Mouse (Mus musculus): ENCODE measurements around the gene Sos1.

Gene Sos1

DNA sequence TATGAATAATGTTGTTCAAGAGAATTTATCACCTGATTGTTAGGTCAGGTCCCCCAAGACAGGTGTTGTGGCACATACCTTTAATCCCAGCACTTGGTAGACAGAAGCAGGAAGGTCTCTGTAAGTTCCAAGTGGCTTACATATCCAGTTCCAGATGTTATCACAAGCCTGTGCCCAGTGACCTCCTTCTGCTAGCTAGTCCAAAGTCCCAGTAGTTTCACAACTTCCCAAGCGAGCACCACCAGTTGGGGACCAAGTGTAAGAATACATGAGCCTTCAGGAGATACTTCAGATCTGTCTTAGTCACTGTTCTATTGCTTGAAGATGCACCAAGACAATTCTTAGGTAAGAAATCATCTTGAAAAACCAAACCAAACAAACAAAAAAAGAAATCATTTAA, 13.6 kb upstream of the Sos1 start:
- DNase-seq (ENCODE audit: low spot score in 2 of 2): no peak

DNA sequence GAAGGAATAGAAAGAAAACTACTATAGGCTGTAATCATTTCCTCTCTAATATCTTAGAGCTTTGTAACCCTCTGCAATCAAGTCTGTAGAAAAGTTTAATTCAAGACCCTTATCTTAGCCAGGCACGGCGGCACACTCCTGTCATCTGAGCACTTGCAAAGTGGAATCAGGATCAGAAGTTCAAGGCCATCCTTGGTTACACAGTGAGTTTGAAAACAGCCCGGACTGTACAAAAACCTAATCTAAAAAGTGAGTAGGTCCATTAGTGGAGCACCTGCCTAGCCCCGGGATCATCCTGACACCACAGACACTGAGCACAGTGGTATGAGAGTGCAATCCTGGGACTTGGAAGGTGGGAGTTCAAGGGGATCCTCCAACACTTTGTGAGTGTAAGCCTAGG, 12.6 kb upstream of the Sos1 start:
- no peak for DNase-seq (ENCODE audit: low spot score in 2 of 2)

DNA sequence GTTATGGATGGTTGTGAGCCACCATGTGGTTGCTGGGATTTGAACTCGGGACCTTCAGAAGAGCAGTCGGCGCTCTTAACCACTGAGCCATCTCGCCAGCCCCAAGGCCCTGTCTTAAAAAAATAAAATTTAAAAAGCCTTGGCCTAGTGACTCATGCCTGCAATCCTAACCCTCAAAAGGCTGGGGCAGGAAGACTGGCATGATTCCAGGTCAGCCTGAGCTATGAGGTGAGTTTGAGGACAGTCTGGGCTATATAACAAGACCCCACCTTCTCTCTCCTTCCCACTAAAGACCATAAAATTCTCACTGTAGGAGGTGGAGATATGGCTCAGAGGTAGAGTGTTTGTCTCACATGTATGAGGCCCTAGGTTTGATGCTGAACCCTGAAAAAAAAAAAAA, 12.0 kb upstream of the Sos1 start:
- no peak for DNase-seq (ENCODE audit: low spot score in 2 of 2)

DNA sequence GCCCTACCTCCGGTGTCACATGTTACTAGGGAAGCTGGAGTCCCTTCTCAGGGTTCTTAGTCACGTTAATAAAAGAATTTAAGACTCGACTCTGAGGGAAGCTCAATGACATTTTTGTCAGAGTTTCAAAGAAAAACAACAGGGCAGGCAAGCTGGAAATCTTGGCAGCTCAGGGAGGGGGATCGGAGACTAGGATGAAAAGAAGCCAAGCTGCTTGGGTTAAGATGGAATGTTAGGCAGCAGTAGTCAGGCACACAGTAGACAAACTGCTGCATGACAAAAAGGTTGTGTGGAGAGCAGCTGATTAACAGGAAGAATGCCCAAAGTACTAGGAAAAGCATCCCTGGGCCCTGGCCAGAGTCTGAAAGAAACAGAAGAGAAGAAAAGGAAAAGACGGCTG, 9.9 kb upstream of the Sos1 start:
- no peak for DNase-seq (ENCODE audit: low spot score in 2 of 2)

DNA sequence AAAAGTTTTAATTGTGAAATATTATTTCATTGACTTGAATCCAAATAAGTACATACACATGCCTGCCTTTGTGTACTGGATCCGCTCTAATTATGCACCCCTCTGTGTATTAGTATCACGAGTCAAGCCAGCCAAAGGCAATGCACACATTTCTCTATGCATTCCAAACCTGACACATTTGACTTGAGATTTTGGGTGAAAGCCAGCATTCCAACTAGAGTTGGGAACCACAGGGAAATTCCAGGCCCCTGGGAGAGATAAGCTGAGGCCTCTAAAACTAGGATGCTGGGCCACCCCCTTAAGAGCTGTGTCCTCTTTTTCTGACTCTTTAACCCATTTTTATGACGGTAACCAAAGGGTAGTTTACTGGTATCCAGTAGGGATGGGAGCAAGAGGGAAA, 8.7 kb upstream of the Sos1 start:
- no peak for DNase-seq (ENCODE audit: low spot score in 2 of 2)

DNA sequence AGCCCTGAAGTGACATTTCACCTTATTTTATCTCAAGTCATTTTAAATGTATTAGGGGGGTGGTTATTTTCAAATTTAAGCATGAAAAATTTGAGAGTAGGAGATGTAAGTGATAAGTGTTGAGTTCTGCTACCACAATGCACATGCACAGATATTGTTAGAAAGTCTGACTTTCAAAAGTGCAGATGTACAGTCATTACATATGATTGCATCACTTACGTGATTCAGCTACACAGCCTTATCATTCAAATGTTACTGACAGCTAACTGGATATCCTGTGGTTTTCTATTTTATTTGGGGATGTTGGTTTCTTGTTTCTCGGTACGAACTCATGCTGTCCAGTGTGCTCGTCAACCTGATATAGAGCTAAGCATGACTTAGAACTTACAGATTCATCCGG, 4.9 kb upstream of the Sos1 start:
- no peak for DNase-seq (ENCODE audit: low spot score in 2 of 2)

DNA sequence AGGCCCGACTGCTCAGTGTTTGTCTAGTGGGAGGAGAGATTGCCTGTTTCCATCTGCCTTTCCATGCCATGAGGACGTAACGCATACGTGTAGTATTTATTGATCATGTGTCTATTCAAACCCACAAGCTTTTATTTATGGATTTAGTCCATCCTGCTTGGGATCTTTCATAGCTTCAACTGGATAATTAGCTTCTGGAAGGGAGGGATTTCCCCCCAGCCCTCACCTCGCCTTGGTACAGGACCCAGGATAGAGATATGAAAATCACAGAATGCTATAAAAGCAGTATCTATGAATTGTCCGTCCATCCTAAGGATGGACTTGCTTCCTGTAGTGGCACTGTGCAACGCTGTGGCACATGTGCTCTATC, 587 bp upstream of the Sos1 start:
- no peak for DNase-seq (ENCODE audit: low spot score in 2 of 2)

DNA sequence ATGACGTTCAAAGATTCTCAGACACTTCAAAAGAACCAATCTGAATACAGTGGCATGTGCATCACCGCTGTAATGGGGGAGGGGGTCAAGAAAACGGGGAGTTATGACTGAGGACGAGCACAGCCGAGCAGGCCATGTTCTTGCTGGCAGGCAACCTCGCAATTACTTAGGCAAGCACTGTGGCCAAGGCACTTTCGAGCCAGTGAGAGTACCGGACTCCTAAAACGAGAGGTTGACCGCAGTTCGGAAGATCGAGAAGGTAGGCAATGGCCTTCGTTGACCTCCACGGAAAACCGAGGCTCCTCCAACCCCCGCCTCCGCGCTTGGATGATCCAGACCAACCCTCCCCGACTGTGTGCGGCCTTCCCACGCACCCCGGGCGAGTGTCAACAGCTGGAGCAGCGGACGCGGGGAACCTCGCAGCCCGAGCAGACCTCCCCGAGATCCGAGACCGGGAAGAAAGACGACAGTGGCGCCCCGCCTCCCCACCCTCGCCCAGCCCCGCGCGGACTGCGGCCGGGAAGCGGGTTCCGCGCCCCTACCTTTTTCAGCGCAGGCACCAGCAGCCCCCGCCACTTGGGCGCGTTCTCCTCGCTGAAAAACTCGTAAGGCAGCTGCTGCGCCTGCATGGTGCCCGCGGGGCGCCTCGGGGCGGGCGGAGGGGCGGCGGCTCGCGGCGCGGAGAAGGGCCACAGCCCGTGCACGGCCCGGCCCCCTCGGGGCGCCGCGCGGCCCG, 790 bp downstream of the Sos1 start:
- DNase-seq (ENCODE audit: low spot score in 2 of 2): peak; percentile 44 to 63

DNA sequence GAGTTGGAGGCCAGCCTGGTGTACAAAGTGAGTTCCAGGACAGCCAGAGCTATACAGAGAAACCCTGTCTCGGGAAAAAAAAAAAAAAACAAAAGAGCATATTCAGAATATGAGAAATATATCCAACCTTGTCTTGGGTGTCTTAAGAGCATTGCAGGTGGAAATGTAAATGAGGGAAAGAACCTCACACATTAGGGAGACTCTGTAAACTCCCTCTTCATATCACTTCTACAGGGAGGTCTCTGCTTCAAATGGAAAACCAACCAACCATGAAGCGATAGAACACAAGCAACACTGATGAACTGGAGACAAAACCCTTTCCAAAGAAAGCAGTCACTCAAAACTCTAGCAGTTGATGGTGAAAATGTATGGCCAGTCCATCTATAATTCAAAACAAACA, 2.6 kb downstream of the Sos1 start:
- DNase-seq (ENCODE audit: low spot score in 2 of 2): no peak

DNA sequence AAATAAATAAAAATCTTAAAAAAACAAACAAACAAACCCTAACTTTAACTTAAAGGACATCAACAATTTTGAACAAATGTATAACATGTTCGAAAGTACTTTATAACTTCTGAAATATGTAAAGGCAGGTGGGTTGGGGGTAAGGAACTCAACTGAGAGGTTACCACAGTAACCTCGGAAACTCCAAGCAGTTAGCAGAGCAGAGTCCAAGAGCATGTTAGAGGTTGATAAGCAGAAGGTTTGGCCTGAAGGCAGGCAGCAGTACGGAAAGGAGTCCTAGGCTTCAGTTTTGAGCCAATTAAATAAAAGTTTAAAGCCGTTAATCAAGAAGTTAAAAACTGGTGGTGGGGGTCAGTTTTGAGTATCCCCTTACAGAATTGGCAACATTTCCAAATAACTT, 3.8 kb downstream of the Sos1 start:
- DNase-seq (ENCODE audit: low spot score in 2 of 2): no peak

DNA sequence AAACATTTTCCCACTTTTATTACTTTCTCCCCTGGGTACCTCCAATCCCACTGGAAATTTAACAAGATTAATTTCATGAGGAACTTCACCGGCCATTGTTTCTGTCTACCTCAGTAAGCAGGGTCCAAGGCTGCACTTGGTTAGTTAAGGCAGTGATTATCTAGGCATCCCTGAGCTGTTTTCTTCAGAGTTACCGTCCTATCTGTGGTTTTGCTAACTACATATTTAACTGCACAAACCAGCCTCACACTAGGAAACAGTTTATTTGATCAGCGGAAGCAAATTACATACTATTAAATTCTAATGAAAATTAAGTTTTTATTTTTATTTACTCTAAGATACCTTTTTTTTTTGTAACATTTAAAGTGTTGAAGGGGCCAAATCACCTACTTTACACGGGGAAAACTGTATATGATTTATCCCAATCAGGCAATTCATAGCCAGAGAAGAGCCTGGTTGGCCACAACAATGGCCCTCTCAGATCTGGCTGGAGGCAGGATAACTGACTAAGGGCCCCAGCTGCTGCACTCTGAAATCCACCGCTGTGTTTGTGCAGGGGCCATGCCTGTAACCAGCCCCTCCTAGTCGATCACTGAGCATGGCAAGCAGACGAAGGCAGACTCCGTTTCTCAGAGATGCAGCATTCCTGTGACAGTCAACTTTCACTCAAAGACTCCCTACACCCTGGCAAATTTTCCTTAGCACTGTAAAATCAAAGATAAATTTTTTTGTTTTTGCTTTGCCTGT, 9.0 kb downstream of the Sos1 start:
- DNase-seq (ENCODE audit: low spot score in 2 of 2): no peak

DNA sequence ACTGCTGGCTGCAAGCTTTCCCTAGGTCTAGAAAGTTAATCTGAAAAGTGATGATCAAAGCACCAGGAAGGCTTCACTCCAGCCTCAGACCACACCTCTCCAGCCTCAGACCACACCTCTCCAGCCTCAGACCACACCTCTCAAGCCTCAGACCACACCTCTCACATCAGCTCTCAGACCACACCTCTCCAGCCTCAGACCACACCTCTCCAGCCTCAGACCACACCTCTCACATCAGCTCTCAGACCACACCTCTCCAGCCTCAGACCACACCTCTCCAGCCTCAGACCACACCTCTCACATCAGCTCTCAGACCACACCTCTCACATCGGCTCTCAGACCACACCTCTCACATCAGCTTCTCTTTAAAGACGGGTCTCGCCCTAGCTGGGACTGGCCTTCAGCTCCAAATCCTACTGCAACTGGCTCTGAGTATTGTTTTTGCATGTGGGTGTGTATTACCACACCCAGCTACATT, 11.8 kb downstream of the Sos1 start:
- DNase-seq (ENCODE audit: low spot score in 2 of 2): peak in 1 of 2 experiments; percentile 26

DNA sequence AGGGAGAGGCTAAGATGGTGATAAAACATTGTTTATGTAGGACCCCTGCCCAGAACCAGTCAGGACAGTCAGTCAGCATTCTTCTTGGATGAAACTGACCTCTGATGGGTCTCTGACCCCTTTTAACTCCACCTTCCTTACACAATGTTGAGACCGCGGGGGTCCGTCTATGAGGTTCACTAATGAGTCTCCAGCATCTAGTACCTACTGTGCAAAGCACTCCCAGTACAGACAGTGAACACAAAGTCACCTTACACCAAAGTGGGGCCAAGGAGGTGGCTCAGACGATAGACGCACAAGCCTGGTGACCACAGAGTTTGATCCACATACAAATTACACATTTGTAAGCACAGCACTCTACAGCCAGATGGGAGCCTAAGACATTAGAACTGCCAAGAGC, 20.0 kb downstream of the Sos1 start:
- DNase-seq (ENCODE audit: low spot score in 2 of 2): no peak

DNA sequence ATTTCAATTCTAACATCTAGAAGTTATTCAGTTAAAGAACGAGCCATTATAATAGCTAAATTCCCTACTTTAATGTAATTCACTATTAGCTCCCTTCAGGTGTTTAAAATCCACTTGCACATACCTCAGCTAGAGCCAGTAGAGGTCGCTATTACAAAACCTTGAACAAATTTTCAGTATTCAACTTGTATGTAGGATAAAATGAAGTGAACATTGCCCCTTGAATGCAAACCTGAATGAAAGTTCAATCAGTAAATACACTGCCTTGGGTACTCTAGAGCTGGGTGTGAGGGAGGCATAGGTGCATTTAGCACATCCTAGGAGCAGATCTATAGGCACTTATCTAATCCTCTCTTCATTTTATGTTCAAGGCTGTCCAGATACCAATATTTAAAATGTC, 24.6 kb downstream of the Sos1 start:
- DNase-seq (ENCODE audit: low spot score in 2 of 2): no peak

DNA sequence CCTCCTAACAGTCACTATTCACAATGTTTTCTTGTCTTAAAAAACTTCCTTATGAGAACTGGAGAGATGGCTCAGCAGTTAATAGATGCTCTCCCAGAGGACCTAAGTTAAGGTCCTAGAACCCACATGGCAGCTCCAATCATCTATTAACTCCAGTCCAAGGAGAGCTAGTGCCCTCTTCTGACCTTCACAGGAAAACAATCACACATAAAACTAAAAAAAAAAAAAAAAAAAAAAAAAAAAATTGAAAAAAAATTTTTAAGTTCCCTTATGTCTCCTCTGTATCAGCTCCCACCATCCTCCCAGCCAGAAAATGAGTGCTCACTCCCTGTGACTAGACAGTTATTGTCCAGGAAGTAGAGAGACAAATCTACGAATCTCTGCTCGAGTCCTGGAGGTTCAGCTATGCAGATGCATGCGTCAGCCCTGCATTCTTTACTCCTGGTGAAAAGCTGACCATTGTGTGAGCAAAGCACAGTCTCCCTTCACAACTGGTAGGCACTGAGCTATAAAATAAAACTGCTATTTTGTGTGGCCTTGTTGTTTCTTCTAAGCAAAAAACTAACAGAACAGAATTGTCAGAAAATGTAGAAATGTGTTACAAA, 29.7 kb downstream of the Sos1 start:
- no peak for DNase-seq (ENCODE audit: low spot score in 2 of 2)

DNA sequence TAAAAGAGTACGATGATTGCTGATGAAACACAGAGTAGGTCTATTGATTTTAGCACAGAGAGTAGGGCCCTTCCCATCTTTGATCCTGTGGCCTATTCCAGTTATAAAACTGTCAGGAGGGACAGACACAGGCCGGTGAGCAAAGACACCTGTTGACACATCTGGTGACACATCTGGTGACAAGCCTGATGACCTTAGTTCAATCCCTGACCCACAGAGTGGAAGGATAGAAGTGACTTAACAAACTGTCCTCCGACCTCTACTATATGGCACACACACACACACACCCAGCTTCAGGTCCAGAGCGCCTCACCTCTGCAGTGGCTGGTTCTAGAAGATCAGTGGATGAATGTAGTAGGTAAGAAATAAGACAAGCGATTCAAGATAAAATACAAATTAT, 33.8 kb downstream of the Sos1 start:
- DNase-seq (ENCODE audit: low spot score in 2 of 2): no peak

DNA sequence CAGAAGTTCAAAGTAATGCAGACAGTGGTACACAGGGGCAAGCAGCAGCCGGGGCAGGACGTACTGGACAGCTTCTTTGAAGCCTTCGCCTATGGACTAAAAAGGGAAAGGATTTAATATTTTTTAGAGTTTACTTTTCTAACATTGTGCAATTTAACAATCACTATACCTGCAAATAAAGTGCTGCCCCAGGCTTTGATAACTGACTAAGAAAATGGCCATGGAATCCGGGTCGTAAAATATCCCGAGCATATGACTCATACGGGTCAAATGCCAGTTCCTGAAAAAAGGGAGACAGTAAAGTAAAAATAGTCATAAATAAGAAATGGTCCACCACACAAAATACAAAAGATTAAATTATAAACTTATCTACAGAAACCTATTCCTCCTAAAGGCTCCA, 34.8 kb downstream of the Sos1 start:
- DNase-seq (ENCODE audit: low spot score in 2 of 2): no peak

DNA sequence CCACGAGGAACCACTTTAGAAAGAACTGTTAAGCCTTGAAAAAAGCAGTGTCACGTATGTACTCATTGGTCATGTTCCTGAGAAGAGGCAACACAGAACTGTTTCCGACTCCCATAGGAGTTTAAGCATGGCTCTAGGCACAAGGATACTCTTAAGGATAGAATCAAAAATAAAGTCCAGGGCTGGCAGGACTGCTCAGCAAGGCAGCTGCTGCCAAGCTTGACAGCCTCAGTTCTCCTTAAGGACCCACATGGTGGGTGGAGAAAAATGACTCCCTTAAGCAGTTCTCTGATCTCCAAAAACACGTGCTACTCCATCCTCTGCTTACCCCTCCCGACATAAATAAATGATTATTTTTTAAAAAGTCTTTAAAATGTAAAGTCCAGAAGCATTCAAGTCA, 44.6 kb downstream of the Sos1 start:
- no peak for DNase-seq (ENCODE audit: low spot score in 2 of 2)

DNA sequence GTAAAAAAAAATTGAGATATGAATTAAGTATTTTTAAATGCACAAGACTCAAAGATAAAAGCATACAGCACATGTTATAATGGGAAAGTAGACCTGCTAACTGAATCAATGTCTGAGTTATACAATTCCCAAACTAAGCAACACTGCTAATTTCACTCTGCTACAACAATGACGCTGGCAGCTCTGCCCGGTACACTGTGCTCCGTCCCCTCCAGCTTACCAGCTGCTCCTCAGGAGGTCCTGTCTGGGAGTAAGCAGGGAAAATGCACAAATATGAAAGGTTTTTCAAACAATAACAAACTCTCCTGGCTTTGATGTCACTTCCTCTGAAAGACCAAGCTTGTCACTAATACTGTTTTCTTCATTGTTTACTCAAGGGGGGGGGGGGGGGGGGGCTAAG, 45.8 kb downstream of the Sos1 start:
- no peak for DNase-seq (ENCODE audit: low spot score in 2 of 2)

DNA sequence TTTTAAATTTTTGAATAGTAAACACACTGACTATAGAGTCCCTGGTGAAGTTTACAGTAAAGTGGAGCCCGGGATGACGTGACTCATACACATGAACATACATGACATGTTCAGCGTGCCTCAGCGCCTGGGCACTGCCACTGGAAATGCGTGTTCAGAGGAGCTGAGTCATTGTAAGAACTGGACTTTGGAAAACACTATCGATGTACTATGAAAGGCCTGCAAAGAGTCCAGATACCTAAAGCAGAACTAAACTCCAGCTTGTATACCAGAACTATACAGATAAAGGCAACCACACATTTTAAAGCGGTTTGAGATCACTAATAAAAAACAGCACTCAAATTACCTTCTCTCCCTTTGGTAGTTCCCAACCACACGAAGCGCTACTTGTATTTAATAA, 48.3 kb downstream of the Sos1 start:
- no peak for DNase-seq (ENCODE audit: low spot score in 2 of 2)

DNA sequence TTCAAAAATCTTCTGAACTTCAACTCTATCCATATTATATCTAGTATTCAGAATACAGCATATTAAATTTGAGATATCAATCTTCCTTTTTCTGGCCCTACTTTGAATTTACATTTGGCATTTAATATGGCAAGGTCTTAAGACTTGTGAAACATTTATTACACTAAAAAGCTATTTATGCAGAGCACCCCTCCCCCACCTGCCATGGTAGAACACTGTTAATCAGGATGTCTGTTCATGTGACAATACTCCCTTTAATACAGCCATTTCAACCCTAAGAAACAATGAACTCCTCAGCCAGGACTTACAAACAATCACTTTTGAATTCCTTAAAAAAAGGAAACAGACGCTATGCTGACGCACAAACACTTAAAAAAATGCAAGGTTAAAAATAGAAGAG, 52.3 kb downstream of the Sos1 start:
- DNase-seq (ENCODE audit: low spot score in 2 of 2): no peak

DNA sequence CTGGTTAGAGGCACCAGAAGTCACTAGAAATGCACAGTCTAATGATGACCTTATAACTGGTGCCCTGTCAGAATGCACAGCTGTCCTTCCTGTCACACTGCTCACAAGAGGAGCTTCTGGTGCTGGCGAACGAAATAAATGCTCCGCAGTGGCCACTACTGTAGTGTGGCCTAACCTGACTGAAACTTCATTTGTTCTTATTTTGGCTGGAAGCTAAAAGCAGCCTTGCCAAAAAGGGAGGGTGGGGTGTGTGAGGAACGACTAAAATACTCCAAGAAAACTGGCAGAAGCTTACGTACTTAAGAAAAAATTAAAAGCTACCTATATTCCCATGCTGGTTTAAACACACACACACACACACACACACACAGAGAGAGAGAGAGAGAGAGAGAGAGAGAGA, 53.4 kb downstream of the Sos1 start:
- no peak for DNase-seq (ENCODE audit: low spot score in 2 of 2)

DNA sequence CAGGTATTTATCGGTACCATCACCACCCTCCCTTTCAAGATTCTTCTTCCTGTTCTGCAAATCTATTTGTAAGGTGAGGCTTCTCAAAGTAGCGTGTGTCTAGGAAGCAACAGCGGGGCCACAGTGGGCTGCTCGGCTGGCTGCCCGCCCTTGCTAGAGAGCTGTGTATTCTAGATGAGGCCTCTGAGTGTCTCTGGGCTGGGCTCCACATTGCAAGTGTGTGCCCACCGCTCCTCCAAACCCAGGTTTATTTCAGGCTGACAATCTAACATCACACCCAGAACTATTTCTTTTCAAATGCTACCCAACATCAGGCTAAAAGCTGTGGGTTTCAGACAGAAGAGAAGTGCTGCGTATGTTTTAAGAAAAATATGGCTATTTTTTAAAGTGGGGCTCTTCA, 54.1 kb downstream of the Sos1 start:
- DNase-seq (ENCODE audit: low spot score in 2 of 2): no peak
